Mouse (Mus musculus): ENCODE results near the gene Tspan14. TPM values are rescaled to one million over a fixed set of nuclear protein-coding genes. Genes with fewer than 3 reads are reported as not detected.

Gene Tspan14
- polyA plus RNA-seq, 1 experiment from 2014 or later = 61.7 TPM

DNA sequence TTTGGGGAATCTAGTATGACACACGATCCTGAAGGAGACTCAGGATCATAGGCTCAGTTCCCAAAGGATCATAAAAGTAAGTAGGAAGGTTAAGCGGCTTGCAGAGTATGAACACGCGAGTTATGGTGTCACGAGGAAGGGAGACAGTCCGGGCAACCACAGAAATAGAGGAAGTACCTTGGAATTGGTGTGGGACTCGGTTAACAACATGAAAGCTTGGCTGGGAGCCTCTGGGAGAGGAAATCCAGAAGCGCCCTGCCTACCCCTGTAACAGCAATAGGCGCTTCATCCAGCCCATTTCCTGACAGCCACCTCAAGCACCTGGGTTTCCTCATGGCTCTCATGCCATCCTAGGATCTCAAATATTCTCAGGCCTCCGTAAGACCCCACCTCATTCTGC, 39.7 kb upstream of the Tspan14 start:
- 96% methylated on average over 10 of the region's 10 CpGs for WGBS
- no peak overlapping the region for H3K27ac ChIP-seq (ENCODE audit: low read length)
- no peak overlapping the region for H3K4me3 ChIP-seq (ENCODE audit: low read depth, low read length)
- no peaks in the 10 kb centered on the region for H3K9me3 ChIP-seq (replicated peaks; ENCODE audit: control insufficient read depth, low read length, poor library complexity, severe bottlenecking)
- ATAC-seq = no peak
- H3K4me1 ChIP-seq (ENCODE audit: control insufficient read depth, insufficient read depth, low read length) = peaks cover 8% of the 10 kb centered on the region; the same call in 1 of the 2 replicates
- no peak overlapping the region for H3K9ac ChIP-seq (ENCODE audit: low read depth, low read length)
- H3K27me3 ChIP-seq (ENCODE audit: control insufficient read depth, insufficient read depth, low read depth, low read length) = no peaks in the 10 kb centered on the region
- H3K36me3 ChIP-seq (ENCODE audit: control insufficient read depth, insufficient read depth, low read length) = 0 out of 2 replicates have a peak, but pooled peaks cover 5% of the 10 kb centered on the region
- H3K4me2 ChIP-seq (ENCODE audit: low read length) = no peak overlapping the region

DNA sequence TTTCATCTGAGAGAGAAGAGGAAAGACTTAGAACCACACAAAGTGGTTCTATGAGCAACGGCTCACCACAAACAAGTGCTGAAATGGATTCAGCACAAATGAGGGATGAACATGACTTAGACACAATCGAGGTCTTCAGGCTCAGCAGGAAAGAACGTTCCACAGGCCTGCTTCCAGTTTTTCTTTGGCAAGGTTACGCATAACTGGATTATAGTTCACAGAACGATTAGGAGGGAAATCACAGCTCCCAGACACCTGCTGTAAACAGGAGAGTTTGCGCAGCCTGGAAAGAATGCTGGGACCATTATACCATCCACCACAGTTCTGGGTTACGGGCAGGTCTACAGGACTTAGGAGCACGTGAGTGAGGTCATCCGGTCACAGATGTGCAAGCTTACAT, 39.1 kb upstream of the Tspan14 start:
- Histone ChIP-seq H3K4me3 (ENCODE audit: low read depth, low read length) (no peak overlapping the region), H3K9ac (ENCODE audit: low read depth, low read length) (no peak overlapping the region), H3K36me3 (ENCODE audit: control insufficient read depth, insufficient read depth, low read length) (peaks cover 10% of the 10 kb centered on the region; the same call in 1 of the 2 replicates), H3K9me3 (replicated peaks; ENCODE audit: control insufficient read depth, low read length, poor library complexity, severe bottlenecking) (no peaks in the 10 kb centered on the region), H3K27ac (ENCODE audit: low read length) (no peak overlapping the region), H3K4me1 (ENCODE audit: control insufficient read depth, insufficient read depth, low read length) (peaks cover 8% of the 10 kb centered on the region; the same call in 1 of the 2 replicates), H3K4me2 (ENCODE audit: low read length) (no peak overlapping the region), H3K27me3 (ENCODE audit: control insufficient read depth, insufficient read depth, low read depth, low read length) (no peaks in the 10 kb centered on the region)
- WGBS = 59% methylated on average over 9 of the region's 9 CpGs
- no peak for ATAC-seq

DNA sequence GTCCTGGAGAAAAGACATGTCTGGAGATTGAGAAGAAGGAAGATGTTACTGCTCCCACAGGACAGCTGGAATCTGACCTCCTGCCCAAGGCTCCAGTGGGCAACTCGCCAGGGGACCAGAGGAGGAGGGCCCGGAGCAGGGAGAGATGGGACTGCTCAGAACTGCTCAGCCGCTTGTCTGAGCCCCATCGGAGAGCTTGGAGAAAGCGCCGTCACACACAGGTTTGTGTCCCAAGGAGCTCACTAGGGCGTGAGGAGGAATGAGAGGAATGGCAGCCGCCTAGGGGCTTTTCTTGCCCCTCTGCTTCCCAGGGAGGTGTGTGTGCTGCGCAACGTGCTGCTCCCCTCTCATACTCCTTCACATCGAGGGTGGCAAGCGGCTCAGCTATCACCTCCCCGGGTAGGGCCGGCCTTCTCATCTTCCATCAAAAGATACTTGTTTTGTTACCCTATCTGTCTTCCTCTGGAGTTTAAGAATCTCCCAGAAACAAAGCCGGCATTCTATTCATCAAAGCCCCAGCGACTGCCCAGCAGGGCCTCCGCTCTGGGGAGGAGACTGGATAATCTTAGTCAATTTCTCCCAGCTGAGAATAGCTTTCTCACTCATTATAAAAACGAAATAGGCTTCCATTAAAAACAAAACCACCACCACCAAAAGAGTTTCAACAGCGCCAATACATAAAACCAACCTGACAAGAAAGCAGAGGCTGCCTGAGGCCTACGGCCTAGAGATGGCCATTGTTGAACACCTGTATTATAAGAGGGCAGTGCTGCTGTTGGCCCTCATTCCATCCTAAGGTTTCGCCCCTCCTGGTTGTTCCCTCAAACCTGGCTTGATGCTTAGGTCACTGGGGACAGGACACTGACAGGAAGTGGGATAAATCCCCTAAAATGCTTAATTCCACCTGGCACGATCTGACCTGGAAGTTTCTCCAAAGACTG, 37.9 kb upstream of the Tspan14 start:
- peak overlapping the region; percentile 27; the same call in 1 of the 2 replicates for H3K9ac ChIP-seq (ENCODE audit: low read depth, low read length)
- no peaks in the 10 kb centered on the region for H3K9me3 ChIP-seq (replicated peaks; ENCODE audit: control insufficient read depth, low read length, poor library complexity, severe bottlenecking)
- no peak; the same call in 1 of the 2 replicates for ATAC-seq
- no peak overlapping the region for H3K4me3 ChIP-seq (ENCODE audit: low read depth, low read length)
- H3K4me2 ChIP-seq (ENCODE audit: low read length) = peak overlapping the region; percentile 39
- peaks cover 8% of the 10 kb centered on the region; the same call in 1 of the 2 replicates for H3K4me1 ChIP-seq (ENCODE audit: control insufficient read depth, insufficient read depth, low read length)
- H3K27me3 ChIP-seq (ENCODE audit: control insufficient read depth, insufficient read depth, low read depth, low read length) = no peaks in the 10 kb centered on the region
- peaks cover 10% of the 10 kb centered on the region; the same call in 1 of the 2 replicates for H3K36me3 ChIP-seq (ENCODE audit: control insufficient read depth, insufficient read depth, low read length)
- H3K27ac ChIP-seq (ENCODE audit: low read length) = no peak overlapping the region
- 11% methylated on average over 22 of the region's 22 CpGs for WGBS

DNA sequence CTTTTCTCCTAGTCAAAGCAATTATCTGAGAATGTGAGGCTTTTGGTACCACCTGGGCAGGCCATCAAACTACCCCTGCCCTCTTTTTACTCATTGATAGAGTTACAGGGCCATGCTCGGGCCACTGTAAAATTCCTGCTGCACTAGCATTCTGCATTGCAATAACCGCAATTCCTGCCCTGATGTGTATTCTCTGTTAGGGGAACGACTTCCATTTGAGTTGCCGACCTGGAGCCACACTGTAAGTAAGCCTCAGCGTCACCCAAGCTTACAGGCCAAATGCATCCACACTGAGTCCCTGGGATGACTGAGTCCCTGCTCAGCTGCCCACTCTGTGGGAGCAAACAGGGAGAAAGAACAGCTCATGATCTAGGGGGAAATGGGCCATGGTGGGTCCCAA, 35.0 kb upstream of the Tspan14 start:
- no peak for ATAC-seq
- Histone ChIP-seq H3K27ac (ENCODE audit: low read length) (no peak overlapping the region), H3K36me3 (ENCODE audit: control insufficient read depth, insufficient read depth, low read length) (peaks cover 26% of the 10 kb centered on the region), H3K9ac (ENCODE audit: low read depth, low read length) (no peak overlapping the region), H3K4me3 (ENCODE audit: low read depth, low read length) (no peak overlapping the region), H3K4me2 (ENCODE audit: low read length) (no peak overlapping the region), H3K9me3 (replicated peaks; ENCODE audit: control insufficient read depth, low read length, poor library complexity, severe bottlenecking) (no peaks in the 10 kb centered on the region), H3K27me3 (ENCODE audit: control insufficient read depth, insufficient read depth, low read depth, low read length) (no peaks in the 10 kb centered on the region), H3K4me1 (ENCODE audit: control insufficient read depth, insufficient read depth, low read length) (peaks cover 8% of the 10 kb centered on the region; the same call in 1 of the 2 replicates)
- WGBS = 98% methylated on average over 5 of the region's 5 CpGs

DNA sequence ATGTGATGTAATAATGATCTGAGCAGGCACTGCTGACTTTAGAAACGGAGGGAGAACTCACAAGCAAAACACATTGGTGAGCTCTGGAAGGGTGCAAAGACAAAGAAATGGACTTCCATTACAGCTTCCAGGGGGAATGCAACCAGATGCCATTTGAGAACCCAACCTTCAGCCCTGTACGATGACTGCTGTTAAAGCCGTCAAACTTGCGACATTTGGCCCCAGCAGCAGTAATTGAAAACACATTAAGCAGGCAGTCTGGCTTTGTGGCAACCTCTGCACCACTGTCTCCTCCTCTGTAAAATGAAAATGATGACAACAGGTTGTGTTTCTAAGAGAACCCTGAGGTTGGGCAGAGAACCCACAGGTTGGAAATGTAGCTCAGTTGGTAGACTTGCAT, 34.2 kb upstream of the Tspan14 start:
- peaks cover 30% of the 10 kb centered on the region for H3K36me3 ChIP-seq (ENCODE audit: control insufficient read depth, insufficient read depth, low read length)
- WGBS = 91% methylated on average over 4 of the region's 4 CpGs
- no peak for ATAC-seq

DNA sequence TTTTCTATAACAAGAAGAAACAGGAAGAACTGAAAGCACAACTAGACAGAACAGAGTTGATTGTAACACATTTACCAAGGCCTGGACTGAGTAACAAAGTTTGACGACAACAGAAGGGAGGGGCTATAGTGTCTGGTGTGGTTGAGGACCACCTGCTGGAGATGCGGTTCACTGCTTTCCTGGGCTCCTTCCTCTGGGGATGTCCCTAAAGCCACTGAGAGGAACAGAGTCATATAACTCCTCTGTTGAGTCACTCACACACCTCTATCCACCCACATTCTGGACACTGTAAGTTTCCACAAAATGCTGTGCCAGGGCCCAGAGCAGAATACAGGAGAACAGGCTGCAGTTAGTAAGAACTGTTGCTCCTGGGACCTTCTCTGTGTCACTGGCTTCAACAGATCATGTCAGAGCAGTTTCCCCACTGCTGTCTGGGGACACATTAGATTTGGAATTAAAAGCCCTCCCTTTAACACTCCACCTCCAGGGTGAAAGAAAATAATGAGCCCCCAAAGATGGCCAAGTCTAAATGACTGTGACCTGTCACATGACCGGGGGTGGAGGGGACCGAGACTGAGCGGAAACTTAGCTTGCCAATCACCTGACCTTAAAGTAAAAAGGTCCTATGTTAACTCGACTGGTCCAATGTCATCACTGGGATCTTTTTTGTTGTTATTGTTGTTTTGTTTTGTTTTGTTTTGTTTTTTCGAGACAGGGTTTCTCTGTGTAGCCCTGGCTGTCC, 33.5 kb upstream of the Tspan14 start:
- no peak for ATAC-seq
- 89% methylated on average over 7 of the region's 7 CpGs for WGBS
- Histone ChIP-seq H3K27me3 (ENCODE audit: control insufficient read depth, insufficient read depth, low read depth, low read length) (no peaks in the 10 kb centered on the region), H3K4me1 (ENCODE audit: control insufficient read depth, insufficient read depth, low read length) (peaks cover 8% of the 10 kb centered on the region; the same call in 1 of the 2 replicates), H3K4me2 (ENCODE audit: low read length) (no peak overlapping the region), H3K27ac (ENCODE audit: low read length) (no peak overlapping the region), H3K4me3 (ENCODE audit: low read depth, low read length) (no peak overlapping the region), H3K36me3 (ENCODE audit: control insufficient read depth, insufficient read depth, low read length) (peaks cover 32% of the 10 kb centered on the region), H3K9ac (ENCODE audit: low read depth, low read length) (no peak overlapping the region), H3K9me3 (replicated peaks; ENCODE audit: control insufficient read depth, low read length, poor library complexity, severe bottlenecking) (no peaks in the 10 kb centered on the region)

More for the DNA sequence above, 34.2 kb upstream of the Tspan14 start:
- Histone ChIP-seq H3K9ac (ENCODE audit: low read depth, low read length) (no peak overlapping the region), H3K4me1 (ENCODE audit: control insufficient read depth, insufficient read depth, low read length) (peaks cover 8% of the 10 kb centered on the region; the same call in 1 of the 2 replicates), H3K9me3 (replicated peaks; ENCODE audit: control insufficient read depth, low read length, poor library complexity, severe bottlenecking) (no peaks in the 10 kb centered on the region), H3K4me3 (ENCODE audit: low read depth, low read length) (no peak overlapping the region), H3K27ac (ENCODE audit: low read length) (no peak overlapping the region), H3K4me2 (ENCODE audit: low read length) (no peak overlapping the region), H3K27me3 (ENCODE audit: control insufficient read depth, insufficient read depth, low read depth, low read length) (no peaks in the 10 kb centered on the region)

DNA sequence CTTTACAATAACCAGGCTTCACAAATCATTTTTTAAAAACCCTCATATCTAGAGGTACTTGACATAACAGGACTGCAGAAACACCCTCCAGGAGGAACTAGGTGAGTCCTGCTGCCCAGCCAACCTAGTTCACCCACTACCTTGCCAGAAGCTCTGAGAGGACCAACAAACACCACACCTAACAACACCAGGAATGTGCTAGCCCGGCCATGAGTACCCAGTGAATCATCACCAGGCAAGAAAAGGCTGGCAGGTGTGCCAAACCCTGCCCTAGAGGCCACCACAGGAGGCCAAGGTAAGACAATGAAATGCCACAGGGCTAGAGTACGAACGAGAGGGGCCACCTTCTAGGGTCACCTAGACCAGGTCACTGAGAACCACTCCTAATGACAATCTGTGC, 29.6 kb upstream of the Tspan14 start:
- no peak overlapping the region for H3K4me3 ChIP-seq (ENCODE audit: low read depth, low read length)
- no peaks in the 10 kb centered on the region for H3K27me3 ChIP-seq (ENCODE audit: control insufficient read depth, insufficient read depth, low read depth, low read length)
- no peak overlapping the region for H3K9ac ChIP-seq (ENCODE audit: low read depth, low read length)
- H3K36me3 ChIP-seq (ENCODE audit: control insufficient read depth, insufficient read depth, low read length) = peaks cover 26% of the 10 kb centered on the region
- WGBS = 73% methylated on average over 3 of the region's 3 CpGs
- H3K4me2 ChIP-seq (ENCODE audit: low read length) = no peak overlapping the region
- H3K9me3 ChIP-seq (replicated peaks; ENCODE audit: control insufficient read depth, low read length, poor library complexity, severe bottlenecking) = no peaks in the 10 kb centered on the region
- no peak for ATAC-seq
- H3K27ac ChIP-seq (ENCODE audit: low read length) = no peak overlapping the region
- H3K4me1 ChIP-seq (ENCODE audit: control insufficient read depth, insufficient read depth, low read length) = no peaks in the 10 kb centered on the region

DNA sequence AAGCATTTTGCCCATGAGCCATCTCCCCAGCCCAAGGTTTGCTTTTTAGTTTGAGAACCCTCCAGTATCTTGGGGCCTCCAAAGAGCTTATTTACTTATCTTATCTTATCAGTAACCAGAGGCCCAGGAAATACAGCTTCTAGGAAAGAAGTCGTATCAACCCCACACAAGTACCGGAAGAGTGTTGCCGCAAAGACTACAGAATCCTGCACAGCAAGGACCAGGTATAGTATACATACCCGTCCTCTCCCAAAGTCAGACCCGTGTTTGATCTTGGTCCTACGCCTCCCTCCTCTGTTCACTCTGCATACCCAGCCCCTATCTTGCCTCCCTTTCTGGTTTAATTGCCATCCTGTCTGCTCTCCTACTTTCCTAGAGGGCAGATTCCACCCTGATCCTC, 25.9 kb upstream of the Tspan14 start:
- H3K27me3 ChIP-seq (ENCODE audit: control insufficient read depth, insufficient read depth, low read depth, low read length) = no peaks in the 10 kb centered on the region
- ATAC-seq = no peak
- no peak overlapping the region for H3K27ac ChIP-seq (ENCODE audit: low read length)
- H3K9me3 ChIP-seq (replicated peaks; ENCODE audit: control insufficient read depth, low read length, poor library complexity, severe bottlenecking) = no peaks in the 10 kb centered on the region
- WGBS = 88% methylated on average over 6 of the region's 6 CpGs
- H3K4me1 ChIP-seq (ENCODE audit: control insufficient read depth, insufficient read depth, low read length) = no peaks in the 10 kb centered on the region
- peaks cover 13% of the 10 kb centered on the region for H3K36me3 ChIP-seq (ENCODE audit: control insufficient read depth, insufficient read depth, low read length)
- H3K4me3 ChIP-seq (ENCODE audit: low read depth, low read length) = no peak overlapping the region
- no peak overlapping the region for H3K9ac ChIP-seq (ENCODE audit: low read depth, low read length)
- no peak overlapping the region for H3K4me2 ChIP-seq (ENCODE audit: low read length)
